Mouse (Mus musculus) limb, embryonic 10.5 days (tissue): ENCODE results near the gene Sf3a2. TPM values are rescaled to one million over a fixed set of nuclear protein-coding genes. Genes with fewer than 3 reads are reported as not detected.

Experiments
- microRNA counts: library from miRNA; unstranded; fragments of <30 nt; microRNA quantifications from one replicate; lab custom pipeline; 2017
- microRNA-seq: library from miRNA; unstranded; fragments of <30 nt; microRNA quantifications from one replicate; pipeline ENCODE4, GENCODE M21; 2017
- polyA plus RNA-seq: library from polyadenylated mRNA; unstranded; fragments of >200 nt; fragmentation: Nextera tagmentation; extraction: Ambion mirVana; gene quantifications from 2 replicates; pipeline ENCODE4 v1.2.1, GENCODE M21; 2016

The Sf3a2 gene
- polyA plus RNA-seq, 1 experiment from 2014 or later: 113 TPM

MicroRNA genes within 50 kb of the gene (microRNA counts, 519-probe panel; counts per million panel counts)
- microRNA mmu-miR-1982 (lab: Ali Mortazavi, UCI): 684 counts per million, percentile 72 among the panel's probes with 10 or more counts

Small RNAs within 50 kb of the gene (microRNA-seq; reads per million reads assigned to microRNA genes)
- gene Mir1982: not detected

Other genes with a start within 250 kb of the Sf3a2 start
- gene Rexo1, start 236.6 kb upstream of the Sf3a2 start, polyA plus RNA-seq: 40.8 and 42.6 TPM in 2 replicates
- 8.7 and 11.3 TPM in 2 replicates for gene Klf16, start 220.9 kb upstream of the Sf3a2 start, polyA plus RNA-seq
- gene Abhd17a, start 207.9 kb upstream of the Sf3a2 start, polyA plus RNA-seq: 104 and 108 TPM in 2 replicates
- gene Scamp4, start 195.3 kb upstream of the Sf3a2 start, polyA plus RNA-seq: 87.8 and 92.2 TPM in 2 replicates
- gene Adat3, start 195.3 kb upstream of the Sf3a2 start, polyA plus RNA-seq: 11.1 and 13.4 TPM in 2 replicates
- 5.1 and 5.2 TPM in 2 replicates for gene Gm49322, start 192.2 kb upstream of the Sf3a2 start, polyA plus RNA-seq
- gene Csnk1g2, start 175.4 kb upstream of the Sf3a2 start, polyA plus RNA-seq: 237 and 255 TPM in 2 replicates
- gene Btbd2, start 141.1 kb upstream of the Sf3a2 start, polyA plus RNA-seq: 84.9 and 98.6 TPM in 2 replicates
- gene Mknk2, start 120.1 kb upstream of the Sf3a2 start, polyA plus RNA-seq: 137 and 153 TPM in 2 replicates
- gene Mob3a, start 96.2 kb upstream of the Sf3a2 start, polyA plus RNA-seq: 48.2 and 54.7 TPM in 2 replicates
- 8.6 and 10.8 TPM in 2 replicates for gene Izumo4, start 96.0 kb upstream of the Sf3a2 start, polyA plus RNA-seq
- 54.6 and 60.6 TPM in 2 replicates for gene Ap3d1, start 55.9 kb upstream of the Sf3a2 start, polyA plus RNA-seq
- 26.4 and 28.3 TPM in 2 replicates for gene Dot1l, start 43.0 kb upstream of the Sf3a2 start, polyA plus RNA-seq
- 168 and 204 TPM in 2 replicates for gene Plekhj1, start 428 bp downstream of the Sf3a2 start, polyA plus RNA-seq
- 0.09 TPM in 1 of 2 replicates, not detected in the other for gene Amh, start 7.0 kb downstream of the Sf3a2 start, polyA plus RNA-seq
- 0.74 and 0.80 TPM in 2 replicates for gene Jsrp1, start 15.3 kb downstream of the Sf3a2 start, polyA plus RNA-seq
- 2,414 and 2,486 TPM in 2 replicates for gene Oaz1, start 28.5 kb downstream of the Sf3a2 start, polyA plus RNA-seq
- 0.44 and 0.60 TPM in 2 replicates for gene Lingo3, start 45.8 kb downstream of the Sf3a2 start, polyA plus RNA-seq
- 358 and 440 TPM in 2 replicates for gene Lsm7, start 57.0 kb downstream of the Sf3a2 start, polyA plus RNA-seq
- 44.9 and 48.5 TPM in 2 replicates for gene Sppl2b, start 57.1 kb downstream of the Sf3a2 start, polyA plus RNA-seq
- 0.04 TPM in 2 replicates for gene Tmprss9, start 73.7 kb downstream of the Sf3a2 start, polyA plus RNA-seq
- gene Timm13, start 102.8 kb downstream of the Sf3a2 start, polyA plus RNA-seq: 342 and 401 TPM in 2 replicates
- 85.0 and 85.4 TPM in 2 replicates for gene Lmnb2, start 120.0 kb downstream of the Sf3a2 start, polyA plus RNA-seq
- 4.5 and 9.8 TPM in 2 replicates for gene Gadd45b, start 131.9 kb downstream of the Sf3a2 start, polyA plus RNA-seq
- 4.3 and 4.5 TPM in 2 replicates for gene Gng7, start 216.7 kb downstream of the Sf3a2 start, polyA plus RNA-seq
- 0.11 and 0.18 TPM in 2 replicates for gene Diras1, start 227.5 kb downstream of the Sf3a2 start, polyA plus RNA-seq
- gene Slc39a3, start 239.2 kb downstream of the Sf3a2 start, polyA plus RNA-seq: 10.9 and 14.7 TPM in 2 replicates